ENCODE assay signal across 8 mouse cellular contexts in the genomic region with DNA sequence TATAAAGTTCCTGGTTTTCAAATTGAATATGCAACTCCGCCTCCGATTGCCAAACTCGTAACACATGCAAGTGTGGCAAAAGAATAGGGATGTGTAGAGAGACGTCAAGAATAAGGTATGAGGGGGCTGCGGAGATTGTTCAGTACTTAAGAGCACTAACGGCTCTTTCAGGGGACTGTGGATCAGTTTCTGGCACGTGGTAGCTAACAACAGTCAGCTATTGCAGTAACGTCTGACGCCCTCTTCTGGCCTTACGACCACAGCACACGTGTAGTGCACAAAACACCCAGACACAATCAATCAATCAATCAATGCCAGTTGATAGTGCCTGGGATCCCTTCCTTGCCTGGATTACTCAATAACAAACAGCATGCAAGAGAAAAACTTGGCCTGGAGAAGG. TPM values are rescaled to one million over a fixed set of nuclear protein-coding genes. Genes with fewer than 3 reads are reported as not detected.
DNase-seq lines count a peak whose midpoint lies in the region; ATAC-seq and TF ChIP-seq lines count a peak whose summit lies in the region.

No protein-coding gene starts in this region.

- WGBS in embryonic facial prominence, embryonic 14.5 days = under 1% methylated on average over 11 of the region's 11 CpGs
- 4% methylated on average over 11 of the region's 11 CpGs for WGBS in heart, postnatal 0 days
- WGBS in liver, postnatal 0 days (ENCODE audit: insufficient replicate concordance) = 2% methylated on average over 11 of the region's 11 CpGs
- 3% methylated on average over 11 of the region's 11 CpGs for WGBS in neural tube, embryonic 14.5 days

- H3K27ac ChIP-seq in embryonic facial prominence, embryonic 14.5 days (replicated peaks; ENCODE audit: low read depth, low read length) = peak overlapping the region; percentile 96
- H3K27ac ChIP-seq in heart, postnatal 0 days (ENCODE audit: low read depth) = peak overlapping the region; percentile 98
- peak overlapping the region; percentile 98 for H3K27ac ChIP-seq in liver, postnatal 0 days (ENCODE audit: low read depth)
- H3K27ac ChIP-seq in neural tube, embryonic 14.5 days (ENCODE audit: low read depth, low read length) = peak overlapping the region; percentile 89

- ATAC-seq in embryonic facial prominence, embryonic 14.5 days (ENCODE audit: low read depth) = no peak
- no peak for ATAC-seq in heart, postnatal 0 days (ENCODE audit: insufficient read depth, low read depth)
- ATAC-seq in liver, postnatal 0 days = peak; percentile 7; the same call in 1 of the 2 replicates
- ATAC-seq in neural tube, embryonic 14.5 days (ENCODE audit: low read depth) = no peak

- H3K9me3 ChIP-seq in embryonic facial prominence, embryonic 14.5 days (ENCODE audit: control insufficient read depth, low read length) = no peaks in the 10 kb centered on the region
- H3K9me3 ChIP-seq in heart, postnatal 0 days (replicated peaks; ENCODE audit: control insufficient read depth, low read length) = no peaks in the 10 kb centered on the region
- H3K9me3 ChIP-seq in liver, postnatal 0 days (ENCODE audit: low read length) = no peaks in the 10 kb centered on the region
- no peaks in the 10 kb centered on the region for H3K9me3 ChIP-seq in neural tube, embryonic 14.5 days (ENCODE audit: control insufficient read depth, low read length)

- H3K27me3 ChIP-seq in embryonic facial prominence, embryonic 14.5 days (replicated peaks; ENCODE audit: control insufficient read depth, insufficient read depth, low read length) = no peaks in the 10 kb centered on the region
- H3K27me3 ChIP-seq in heart, postnatal 0 days (ENCODE audit: control insufficient read depth, insufficient read depth, low read length) = no peaks in the 10 kb centered on the region
- H3K27me3 ChIP-seq in liver, postnatal 0 days (ENCODE audit: insufficient read depth, low read length) = no peaks in the 10 kb centered on the region
- H3K27me3 ChIP-seq in neural tube, embryonic 14.5 days (ENCODE audit: control insufficient read depth, insufficient read depth, low read length) = no peaks in the 10 kb centered on the region

- peak; percentile 72 for TF ChIP-seq CTCF in heart, postnatal 0 days (IDR thresholded peaks at IDR 0.05; ENCODE audit: low read depth)
- TF ChIP-seq CTCF in liver, postnatal 0 days (IDR thresholded peaks at IDR 0.05; ENCODE audit: low read depth) = peak; percentile 89

- H3K4me1 ChIP-seq in embryonic facial prominence, embryonic 14.5 days (ENCODE audit: control insufficient read depth, insufficient read depth, low read length) = peaks cover 15% of the 10 kb centered on the region
- H3K4me1 ChIP-seq in heart, postnatal 0 days (ENCODE audit: control insufficient read depth, insufficient read depth) = peaks cover 36% of the 10 kb centered on the region
- H3K4me1 ChIP-seq in liver, postnatal 0 days (ENCODE audit: insufficient read depth) = peaks cover 26% of the 10 kb centered on the region
- peaks cover 17% of the 10 kb centered on the region for H3K4me1 ChIP-seq in neural tube, embryonic 14.5 days (ENCODE audit: control insufficient read depth, insufficient read depth, low read length)

- peak; percentile 90 for DNase-seq in CD4-positive, CD25-positive, alpha-beta regulatory T cell, adult 2 months (ENCODE audit: low read depth, low spot score)
- DNase-seq in adrenal gland, postnatal 14 days = peak; percentile 75
- peak; percentile 81 for DNase-seq in embryonic facial prominence, embryonic 14.5 days (ENCODE audit: low spot score)
- peak; percentile 71 for DNase-seq in heart, postnatal 0 days (ENCODE audit: low spot score)
- peak; percentile 57 to 72 for DNase-seq in kidney, postnatal 36 days
- peak; percentile 67 for DNase-seq in liver, postnatal 0 days
- DNase-seq in thymus, postnatal 0 days (ENCODE audit: low spot score) = peak; percentile 72

- H3K4me3 ChIP-seq in embryonic facial prominence, embryonic 14.5 days (ENCODE audit: low read depth, low read length) = peak overlapping the region; percentile 91
- H3K4me3 ChIP-seq in heart, postnatal 0 days (ENCODE audit: low read depth, low read length) = peak overlapping the region; percentile 95
- peak overlapping the region; percentile 89 for H3K4me3 ChIP-seq in liver, postnatal 0 days (ENCODE audit: low read depth, low read length)
- peak overlapping the region; percentile 98 for H3K4me3 ChIP-seq in neural tube, embryonic 14.5 days (ENCODE audit: low read depth, low read length)

- TF ChIP-seq EP300 in heart, postnatal 0 days (IDR thresholded peaks at IDR 0.05; ENCODE audit: low read depth) = no peak
- TF ChIP-seq EP300 in liver, postnatal 0 days (IDR thresholded peaks at IDR 0.05; ENCODE audit: low read depth) = no peak

- H3K36me3 ChIP-seq in embryonic facial prominence, embryonic 14.5 days (ENCODE audit: control insufficient read depth, insufficient read depth, low read length) = peaks cover under 1% of the 10 kb centered on the region; the same call in 1 of the 2 replicates
- H3K36me3 ChIP-seq in heart, postnatal 0 days (replicated peaks; ENCODE audit: control insufficient read depth, insufficient read depth, low read length) = no peaks in the 10 kb centered on the region
- H3K36me3 ChIP-seq in liver, postnatal 0 days (replicated peaks; ENCODE audit: insufficient read depth, low read length) = no peaks in the 10 kb centered on the region
- H3K36me3 ChIP-seq in neural tube, embryonic 14.5 days (ENCODE audit: control insufficient read depth, insufficient read depth, low read length) = no peaks in the 10 kb centered on the region

- peak overlapping the region; percentile 85 for H3K4me2 ChIP-seq in embryonic facial prominence, embryonic 14.5 days (ENCODE audit: low read depth, low read length)
- peak overlapping the region; percentile 77 for H3K4me2 ChIP-seq in heart, postnatal 0 days (ENCODE audit: low read depth, low read length)
- H3K4me2 ChIP-seq in liver, postnatal 0 days (ENCODE audit: low read depth, low read length) = peak overlapping the region; percentile 96
- H3K4me2 ChIP-seq in neural tube, embryonic 14.5 days (ENCODE audit: low read depth, low read length) = peak overlapping the region; percentile 76

- peak overlapping the region; percentile 95 for H3K9ac ChIP-seq in embryonic facial prominence, embryonic 14.5 days (ENCODE audit: low read depth, low read length)
- peak overlapping the region; percentile 95 for H3K9ac ChIP-seq in heart, postnatal 0 days (replicated peaks; ENCODE audit: low read depth, low read length)
- H3K9ac ChIP-seq in liver, postnatal 0 days (replicated peaks) = peak overlapping the region; percentile 97
- peak overlapping the region; percentile 57 for H3K9ac ChIP-seq in neural tube, embryonic 14.5 days (replicated peaks; ENCODE audit: low read depth, low read length)

RNA-seq across cellular contexts. Expression of gene Tmem11, which starts 0.4 kb away (rescaled TPM):
- 48.9 and 49.8 TPM in 2 replicates for total RNA-seq in adrenal gland, postnatal 14 days (2021)
- 61.6 and 61.7 TPM in 2 replicates for polyA plus RNA-seq in embryonic facial prominence, embryonic 14.5 days (2014; fragmentation: Nextera tagmentation; extraction: Ambion mirVana)
- total RNA-seq in heart, postnatal 0 days (2014; rRNA removed; ENCODE audit: low replicate concordance) = 45.2 and 54.8 TPM in 2 replicates
- polyA plus RNA-seq in heart, postnatal 0 days (2015; fragmentation: Nextera tagmentation; extraction: Ambion mirVana) = 56.2 and 58.6 TPM in 2 replicates
- polyA plus RNA-seq in liver, postnatal 0 days (2015; fragmentation: Nextera tagmentation; extraction: Ambion mirVana) = 26.7 and 28.8 TPM in 2 replicates
- 61.2 and 62.8 TPM in 2 replicates for polyA plus RNA-seq in neural tube, embryonic 14.5 days (2014; fragmentation: Nextera tagmentation; extraction: Ambion mirVana)
- 46.0 and 52.0 TPM in 2 replicates for polyA plus RNA-seq in thymus, postnatal 0 days (2015; fragmentation: Nextera tagmentation; extraction: Ambion mirVana)

RNA-seq across cellular contexts. Expression of gene Natd1, which starts 35.1 kb away (rescaled TPM):
- total RNA-seq in adrenal gland, postnatal 14 days (2021) = 17.9 and 18.4 TPM in 2 replicates
- polyA plus RNA-seq in embryonic facial prominence, embryonic 14.5 days (2014; fragmentation: Nextera tagmentation; extraction: Ambion mirVana) = 18.8 and 19.4 TPM in 2 replicates
- 25.2 and 32.1 TPM in 2 replicates for total RNA-seq in heart, postnatal 0 days (2014; rRNA removed; ENCODE audit: low replicate concordance)
- polyA plus RNA-seq in heart, postnatal 0 days (2015; fragmentation: Nextera tagmentation; extraction: Ambion mirVana) = 11.2 and 13.1 TPM in 2 replicates
- polyA plus RNA-seq in liver, postnatal 0 days (2015; fragmentation: Nextera tagmentation; extraction: Ambion mirVana) = 6.0 and 6.2 TPM in 2 replicates
- polyA plus RNA-seq in neural tube, embryonic 14.5 days (2014; fragmentation: Nextera tagmentation; extraction: Ambion mirVana) = 29.0 and 33.1 TPM in 2 replicates
- polyA plus RNA-seq in thymus, postnatal 0 days (2015; fragmentation: Nextera tagmentation; extraction: Ambion mirVana) = 11.9 and 15.0 TPM in 2 replicates

RNA-seq across cellular contexts. Expression of gene Dhrs7b, which starts 49.0 kb away (rescaled TPM):
- total RNA-seq in adrenal gland, postnatal 14 days (2021) = 42.8 and 44.0 TPM in 2 replicates
- polyA plus RNA-seq in embryonic facial prominence, embryonic 14.5 days (2014; fragmentation: Nextera tagmentation; extraction: Ambion mirVana) = 32.7 and 32.9 TPM in 2 replicates
- total RNA-seq in heart, postnatal 0 days (2014; rRNA removed; ENCODE audit: low replicate concordance) = 20.7 and 28.4 TPM in 2 replicates
- polyA plus RNA-seq in heart, postnatal 0 days (2015; fragmentation: Nextera tagmentation; extraction: Ambion mirVana) = 22.9 and 27.8 TPM in 2 replicates
- polyA plus RNA-seq in liver, postnatal 0 days (2015; fragmentation: Nextera tagmentation; extraction: Ambion mirVana) = 16.4 TPM in 2 replicates
- polyA plus RNA-seq in neural tube, embryonic 14.5 days (2014; fragmentation: Nextera tagmentation; extraction: Ambion mirVana) = 33.2 and 34.6 TPM in 2 replicates
- 32.2 and 33.2 TPM in 2 replicates for polyA plus RNA-seq in thymus, postnatal 0 days (2015; fragmentation: Nextera tagmentation; extraction: Ambion mirVana)

RNA-seq across cellular contexts. Expression of gene Map2k3, which starts 52.4 kb away (rescaled TPM):
- 70.0 and 74.3 TPM in 2 replicates for total RNA-seq in adrenal gland, postnatal 14 days (2021)
- 76.1 and 78.6 TPM in 2 replicates for polyA plus RNA-seq in embryonic facial prominence, embryonic 14.5 days (2014; fragmentation: Nextera tagmentation; extraction: Ambion mirVana)
- 32.6 and 35.7 TPM in 2 replicates for total RNA-seq in heart, postnatal 0 days (2014; rRNA removed; ENCODE audit: low replicate concordance)
- 48.3 and 48.6 TPM in 2 replicates for polyA plus RNA-seq in heart, postnatal 0 days (2015; fragmentation: Nextera tagmentation; extraction: Ambion mirVana)
- 61.7 and 66.5 TPM in 2 replicates for polyA plus RNA-seq in liver, postnatal 0 days (2015; fragmentation: Nextera tagmentation; extraction: Ambion mirVana)
- 22.5 and 28.9 TPM in 2 replicates for polyA plus RNA-seq in neural tube, embryonic 14.5 days (2014; fragmentation: Nextera tagmentation; extraction: Ambion mirVana)
- polyA plus RNA-seq in thymus, postnatal 0 days (2015; fragmentation: Nextera tagmentation; extraction: Ambion mirVana) = 70.5 and 73.5 TPM in 2 replicates
